Mouse (Mus musculus) neural tube, postnatal 0 days (tissue): ENCODE data around the gene Tmprss12. TPM values are rescaled to one million over a fixed set of nuclear protein-coding genes. Genes with fewer than 3 reads are reported as not detected.

Experiments
- polyA plus RNA-seq: library from polyadenylated mRNA; unstranded; fragments of >200 nt; fragmentation: Nextera tagmentation; extraction: Ambion mirVana; gene quantifications from 2 replicates; pipeline ENCODE4 v1.2.1, GENCODE M21; 2015

The Tmprss12 gene
- polyA plus RNA-seq, result not detected in 2 replicates

GRCm38 (mm10) chr15:100280626-100281025 is at the start of gene Tmprss12:
Gene Tmprss12, plus strand, starts transcription at chr15:100280837.

GRCm38 (mm10) chr15:100304019-100304991 is 23.7 kb downstream of the Tmprss12 start, which contains the start of gene Mettl7a1:
Gene Mettl7a1, plus strand, starts transcription at chr15:100304140.

DNA sequence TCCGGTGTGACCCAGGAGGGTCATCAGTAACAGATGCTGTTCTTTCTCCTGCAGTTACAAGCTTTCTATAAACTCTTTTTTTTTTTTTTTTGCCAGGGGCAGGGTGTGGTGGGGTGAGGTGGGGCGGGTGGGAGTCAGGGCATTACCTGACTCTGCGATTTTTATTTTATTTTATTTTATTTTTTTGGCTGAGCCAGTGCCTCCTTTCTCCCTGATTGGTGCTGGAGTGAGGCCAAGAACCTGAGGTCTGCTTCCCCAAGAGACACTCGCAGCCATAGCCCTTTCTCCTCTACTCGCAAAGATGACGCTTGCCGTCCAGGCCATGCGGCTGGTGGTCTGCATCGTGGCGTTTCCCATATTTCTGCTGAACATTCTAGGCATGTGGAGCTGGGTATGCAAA is 54.0 kb downstream of the Tmprss12 start, which contains the start of gene Mettl7a3:
Gene Mettl7a3 (plus strand): TSS at position 301 of the 400 bp plus-strand sequence.

Other genes starting within 250 kb of the Tmprss12 start
- 10.4 and 12.5 TPM in 2 replicates for gene Dip2b, start 242.2 kb upstream of the Tmprss12 start, polyA plus RNA-seq
- 11.0 and 13.0 TPM in 2 replicates for gene Atf1, start 53.0 kb upstream of the Tmprss12 start, polyA plus RNA-seq
- gene Mettl7a1, start 23.3 kb downstream of the Tmprss12 start, polyA plus RNA-seq, result 3.7 and 3.8 TPM in 2 replicates
- 0.36 and 0.66 TPM in 2 replicates for gene Mettl7a3, start 54.1 kb downstream of the Tmprss12 start, polyA plus RNA-seq
- gene Methig1, start 72.3 kb downstream of the Tmprss12 start, polyA plus RNA-seq, result 0.15 and 0.18 TPM in 2 replicates
- not detected in 2 replicates for gene Mettl7a2, start 72.4 kb downstream of the Tmprss12 start, polyA plus RNA-seq
- 0.52 TPM in 1 of 2 replicates, not detected in the other for gene Higd1c, start 83.7 kb downstream of the Tmprss12 start, polyA plus RNA-seq
- 0.18 and 0.22 TPM in 2 replicates for gene Gm5475, start 141.3 kb downstream of the Tmprss12 start, polyA plus RNA-seq
- gene Slc11a2, start 144.2 kb downstream of the Tmprss12 start, polyA plus RNA-seq, result 17.0 and 17.7 TPM in 2 replicates
- gene Letmd1, start 188.2 kb downstream of the Tmprss12 start, polyA plus RNA-seq, result 49.2 and 51.9 TPM in 2 replicates
- 27.6 and 28.0 TPM in 2 replicates for gene Csrnp2, start 214.7 kb downstream of the Tmprss12 start, polyA plus RNA-seq